Mouse (Mus musculus): ENCODE results near the gene Ddx6.

GRCm38 (mm10) chr9:44626268-44626667 is 21.6 kb downstream of the Ddx6 start:
- no peak for TF ChIP-seq POLR2A (IDR thresholded peaks at IDR 0.05; ENCODE audit: borderline replicate concordance, control insufficient read depth, low read depth, low read length)
- TF ChIP-seq CTCF (IDR thresholded peaks at IDR 0.05; ENCODE audit: control insufficient read depth, insufficient read depth, low read length) = no peak
